Mouse (Mus musculus) erythroblast, embryonic 14.5 days (primary cell): ENCODE results near the gene Tasp1. TPM values are rescaled to one million over a fixed set of nuclear protein-coding genes. Genes with fewer than 3 reads are reported as not detected.
"Not testable (repeated sequence)": the region's sequence is repeated elsewhere in the genome, so short reads cannot be mapped to it uniquely, and the experiment has no call there.

ENCODE experiments used
- H3K27me3 ChIP-seq: 2 replicates; pipeline ENCODE4 v1.6.1; 2012; ENCODE audit warnings: inconsistent platforms; ENCODE audit not compliant: control insufficient read depth
- H3K36me3 ChIP-seq: 2 replicates; pipeline ENCODE4 v1.6.1; 2012; ENCODE audit warnings: mild to moderate bottlenecking, inconsistent platforms; ENCODE audit not compliant: control insufficient read depth
- H3K4me1 ChIP-seq: 2 replicates; pipeline ENCODE4 v1.6.1; 2012; ENCODE audit warnings: inconsistent platforms; ENCODE audit not compliant: control insufficient read depth
- H3K4me3 ChIP-seq: replicated peaks from 2 replicates; pipeline ENCODE3; 2012; ENCODE audit warnings: moderate library complexity, mild to moderate bottlenecking, inconsistent platforms
- H3K9me3 ChIP-seq: 2 replicates; pipeline ENCODE4 v1.6.1; 2012; ENCODE audit warnings: low read length, inconsistent platforms, mixed read lengths; ENCODE audit not compliant: control insufficient read depth
- GATA1 ChIP-seq: IDR thresholded peaks from 2 replicates; pipeline ENCODE4 v1.6.1; 2012; ENCODE audit warnings: low read length, inconsistent platforms, mixed read lengths
- TAL1 ChIP-seq: IDR thresholded peaks from 3 replicates; pipeline ENCODE4 v1.6.1; 2012; ENCODE audit warnings: low read length, inconsistent platforms, mixed read lengths
- polyA plus RNA-seq: library from polyadenylated mRNA; stranded (reverse); fragments of >175 nt; gene quantifications from 2 replicates; pipeline ENCODE4 v1.2.3, GENCODE M21; 2012

Tasp1 gene
- polyA plus RNA-seq, 1 experiment: 0.10 TPM

GRCm38 (mm10) chr2:140024937-140025336, 41.7 kb downstream of the Tasp1 start:
- H3K36me3 ChIP-seq: peaks cover 22% of the 10 kb centered on the region
- no peaks in the 10 kb centered on the region for H3K27me3 ChIP-seq
- no peaks in the 10 kb centered on the region for H3K4me1 ChIP-seq
- H3K9me3 ChIP-seq: no peaks in the 10 kb centered on the region
- no peak for TF ChIP-seq GATA1
- no peak for TF ChIP-seq TAL1
- H3K4me3 ChIP-seq: no peak overlapping the region

GRCm38 (mm10) chr2:140007406-140007805, 59.2 kb downstream of the Tasp1 start:
- no peak overlapping the region for H3K4me3 ChIP-seq
- peaks cover 9% of the 10 kb centered on the region for H3K36me3 ChIP-seq
- no peaks in the 10 kb centered on the region for H3K9me3 ChIP-seq
- no peaks in the 10 kb centered on the region for H3K4me1 ChIP-seq
- TF ChIP-seq GATA1: no peak
- no peak for TF ChIP-seq TAL1
- no peaks in the 10 kb centered on the region for H3K27me3 ChIP-seq

GRCm38 (mm10) chr2:139998170-139998569, 68.4 kb downstream of the Tasp1 start:
- no peaks in the 10 kb centered on the region for H3K27me3 ChIP-seq
- H3K36me3 ChIP-seq: peaks cover 12% of the 10 kb centered on the region

GRCm38 (mm10) chr2:139989907-139990306, 76.7 kb downstream of the Tasp1 start:
- not testable (repeated sequence) for H3K27me3 ChIP-seq, H3K9me3 ChIP-seq, H3K4me3 ChIP-seq, H3K4me1 ChIP-seq
- H3K36me3 ChIP-seq: peaks cover 22% of the 10 kb centered on the region

More at GRCm38 (mm10) chr2:139998170-139998569, 68.4 kb downstream of the Tasp1 start:
- TF ChIP-seq TAL1 (no peak), GATA1 (no peak)
- no peaks in the 10 kb centered on the region for H3K9me3 ChIP-seq
- no peak overlapping the region for H3K4me3 ChIP-seq
- H3K4me1 ChIP-seq: no peaks in the 10 kb centered on the region

- H3K27me3 ChIP-seq: no peaks in the 10 kb centered on the region
- H3K36me3 ChIP-seq: no peaks in the 10 kb centered on the region
- no peaks in the 10 kb centered on the region for H3K4me1 ChIP-seq
- H3K9me3 ChIP-seq: no peaks in the 10 kb centered on the region
- H3K4me3 ChIP-seq: no peak overlapping the region
- TF ChIP-seq TAL1 (no peak), GATA1 (no peak)
Measured at GRCm38 (mm10) chr2:139967451-139967850, 99.2 kb downstream of the Tasp1 start.

GRCm38 (mm10) chr2:139966288-139966687, 100.3 kb downstream of the Tasp1 start:
- Histone ChIP-seq H3K27me3 (no peaks in the 10 kb centered on the region), H3K36me3 (no peaks in the 10 kb centered on the region), H3K4me1 (no peaks in the 10 kb centered on the region), H3K4me3 (no peak overlapping the region), H3K9me3 (no peaks in the 10 kb centered on the region)
- no peak for TF ChIP-seq GATA1
- TF ChIP-seq TAL1: no peak

- Histone ChIP-seq H3K4me3 (no peak overlapping the region), H3K9me3 (no peaks in the 10 kb centered on the region), H3K4me1 (no peaks in the 10 kb centered on the region), H3K36me3 (peaks cover 9% of the 10 kb centered on the region), H3K27me3 (no peaks in the 10 kb centered on the region)
- TF ChIP-seq TAL1 (no peak), GATA1 (no peak)
Measured at GRCm38 (mm10) chr2:139948843-139949242, 117.8 kb downstream of the Tasp1 start.

GRCm38 (mm10) chr2:139937581-139937980, 129.0 kb downstream of the Tasp1 start:
- no peak overlapping the region for H3K4me3 ChIP-seq
- no peaks in the 10 kb centered on the region for H3K27me3 ChIP-seq
- peaks cover 3% of the 10 kb centered on the region; the same call in 1 of the 2 replicates for H3K36me3 ChIP-seq
- no peaks in the 10 kb centered on the region for H3K9me3 ChIP-seq
- TF ChIP-seq GATA1 (no peak), TAL1 (no peak)
- no peaks in the 10 kb centered on the region; the same call in 1 of the 2 replicates for H3K4me1 ChIP-seq

- no peak for TF ChIP-seq TAL1
- no peak for TF ChIP-seq GATA1
- no peaks in the 10 kb centered on the region for H3K27me3 ChIP-seq
- H3K36me3 ChIP-seq: no peaks in the 10 kb centered on the region
Measured at GRCm38 (mm10) chr2:139934577-139934976, 132.0 kb downstream of the Tasp1 start.

GRCm38 (mm10) chr2:139934033-139934572, 132.5 kb downstream of the Tasp1 start:
- Histone ChIP-seq H3K36me3 (no peaks in the 10 kb centered on the region), H3K4me3 (no peak overlapping the region), H3K9me3 (no peaks in the 10 kb centered on the region), H3K27me3 (no peaks in the 10 kb centered on the region), H3K4me1 (no peaks in the 10 kb centered on the region; the same call in 1 of the 2 replicates)
- no peak for TF ChIP-seq GATA1
- no peak for TF ChIP-seq TAL1

More at GRCm38 (mm10) chr2:139934577-139934976, 132.0 kb downstream of the Tasp1 start:
- Histone ChIP-seq H3K4me1 (no peaks in the 10 kb centered on the region; the same call in 1 of the 2 replicates), H3K9me3 (no peaks in the 10 kb centered on the region), H3K4me3 (no peak overlapping the region)
